Mouse (Mus musculus) testis, adult 2 months (tissue): ENCODE data around the gene Sds.

Experiments
- CTCF ChIP-seq: fragments of 200-500 bp; IDR thresholded peaks from 2 replicates; pipeline ENCODE4 v1.5.1; 2012; ENCODE audit warnings: low read depth, mild to moderate bottlenecking, inconsistent platforms, low read length, moderate library complexity; ENCODE audit not compliant: control insufficient read depth, insufficient read depth, insufficient replicate concordance
- POLR2A ChIP-seq: fragments of 200-500 bp; IDR thresholded peaks from 2 replicates; pipeline ENCODE4 v1.6.1; 2012; ENCODE audit warnings: low read depth, mild to moderate bottlenecking, inconsistent platforms, low read length, moderate library complexity; ENCODE audit not compliant: control insufficient read depth

DNA sequence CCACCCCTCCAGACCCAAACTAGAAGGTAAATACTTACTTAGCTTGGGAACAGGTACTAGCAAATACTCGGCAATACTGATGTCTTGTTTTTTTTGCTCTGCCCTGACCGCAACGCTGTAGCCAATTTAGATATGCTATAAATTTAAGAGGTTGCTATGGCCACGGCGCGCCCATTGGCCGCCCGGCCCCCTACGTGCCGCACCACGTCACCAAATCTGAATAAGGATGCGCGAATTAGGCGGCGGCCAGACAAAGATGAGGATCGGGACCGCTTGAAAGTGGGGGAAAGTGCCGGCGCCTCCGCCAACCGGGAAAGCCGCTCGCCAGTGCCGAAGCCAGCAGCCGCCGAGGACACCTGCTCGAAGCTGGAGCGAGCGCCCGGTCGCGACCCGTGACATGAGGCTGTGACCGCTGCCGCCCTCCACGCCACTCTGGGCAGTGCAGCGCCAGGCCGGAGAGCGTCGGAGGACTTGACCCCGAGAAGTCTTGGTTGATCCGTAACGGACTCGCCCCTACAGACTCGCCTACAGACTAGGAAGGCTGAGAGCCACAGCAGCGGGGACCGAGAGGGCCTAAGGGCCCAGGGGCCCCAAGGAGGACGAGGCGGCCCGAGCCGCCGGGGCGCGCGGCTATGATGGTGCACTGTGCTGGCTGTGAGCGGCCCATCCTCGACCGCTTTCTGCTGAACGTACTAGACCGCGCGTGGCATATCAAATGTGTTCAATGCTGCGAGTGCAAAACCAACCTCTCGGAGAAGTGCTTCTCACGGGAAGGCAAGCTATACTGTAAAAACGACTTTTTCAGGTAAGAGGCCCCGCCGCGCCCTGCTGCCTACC is 44.5 kb upstream of the Sds start, which contains the start of gene Lhx5:
- no peak for TF ChIP-seq CTCF
- no peak for TF ChIP-seq POLR2A
